Mouse (Mus musculus): ENCODE results near the gene Hspb3. TPM values are rescaled to one million over a fixed set of nuclear protein-coding genes. Genes with fewer than 3 reads are reported as not detected.
A peak's percentile ranks its signal among the peaks of the same experiment; 100 is the strongest.

Gene Hspb3
- polyA plus RNA-seq, 1 experiment = not detected

- no peak overlapping the region for H3K27ac ChIP-seq (ENCODE audit: insufficient read depth, low read depth, low read length)
- H3K4me1 ChIP-seq (ENCODE audit: control insufficient read depth, insufficient read depth, low read length) = peaks cover 7% of the 10 kb centered on the region
- TF ChIP-seq CTCF (IDR thresholded peaks at IDR 0.05; ENCODE audit: insufficient read depth, low read depth, low read length) (no peak), POLR2A (IDR thresholded peaks at IDR 0.05; ENCODE audit: insufficient read depth, low read depth, low read length) (no peak)
- WGBS = 58% methylated on average over 11 of the region's 11 CpGs
- H3K4me3 ChIP-seq (ENCODE audit: insufficient read depth, low read depth, low read length) = no peak overlapping the region
Observed at GRCm38 (mm10) chr13:113622122-113622864, 41.2 kb downstream of the Hspb3 start.

- Histone ChIP-seq H3K27ac (ENCODE audit: insufficient read depth, low read depth, low read length) (no peak overlapping the region), H3K4me1 (ENCODE audit: control insufficient read depth, insufficient read depth, low read length) (peaks cover 25% of the 10 kb centered on the region), H3K4me3 (ENCODE audit: insufficient read depth, low read depth, low read length) (no peak overlapping the region)
- TF ChIP-seq CTCF (IDR thresholded peaks at IDR 0.05; ENCODE audit: insufficient read depth, low read depth, low read length) = no peak
- no peak for TF ChIP-seq POLR2A (IDR thresholded peaks at IDR 0.05; ENCODE audit: insufficient read depth, low read depth, low read length)
- 77% methylated on average over 9 of the region's 9 CpGs for WGBS
Observed at GRCm38 (mm10) chr13:113619003-113619402, 44.5 kb downstream of the Hspb3 start.

GRCm38 (mm10) chr13:113617891-113618823 is 45.3 kb downstream of the Hspb3 start, which contains the start of gene Snx18:
Gene Snx18, minus strand, starts transcription at chr13:113618564.
- H3K4me1 ChIP-seq (ENCODE audit: control insufficient read depth, insufficient read depth, low read length) = peaks cover 30% of the 10 kb centered on the region
- TF ChIP-seq POLR2A (IDR thresholded peaks at IDR 0.05; ENCODE audit: insufficient read depth, low read depth, low read length) = peak; percentile 86
- TF ChIP-seq CTCF (IDR thresholded peaks at IDR 0.05; ENCODE audit: insufficient read depth, low read depth, low read length) = peak; percentile 99
- under 1% methylated on average over 118 of the region's 119 CpGs for WGBS
- H3K4me3 ChIP-seq (ENCODE audit: insufficient read depth, low read depth, low read length) = peak within 1 kb of the TSS; percentile 74
- H3K27ac ChIP-seq (ENCODE audit: insufficient read depth, low read depth, low read length) = peak within 1 kb of the TSS; percentile 56

- 8% methylated on average over 49 of the region's 49 CpGs for WGBS
- peak overlapping the region; percentile 74 for H3K4me3 ChIP-seq (ENCODE audit: insufficient read depth, low read depth, low read length)
- peak overlapping the region; percentile 56 for H3K27ac ChIP-seq (ENCODE audit: insufficient read depth, low read depth, low read length)
- TF ChIP-seq POLR2A (IDR thresholded peaks at IDR 0.05; ENCODE audit: insufficient read depth, low read depth, low read length) = no peak
- TF ChIP-seq CTCF (IDR thresholded peaks at IDR 0.05; ENCODE audit: insufficient read depth, low read depth, low read length) = no peak
- H3K4me1 ChIP-seq (ENCODE audit: control insufficient read depth, insufficient read depth, low read length) = peaks cover 37% of the 10 kb centered on the region
Observed at GRCm38 (mm10) chr13:113617338-113617890, 46.1 kb downstream of the Hspb3 start.

GRCm38 (mm10) chr13:113616751-113617337 is 46.6 kb downstream of the Hspb3 start:
- Histone ChIP-seq H3K4me3 (ENCODE audit: insufficient read depth, low read depth, low read length) (peak overlapping the region; percentile 74), H3K27ac (ENCODE audit: insufficient read depth, low read depth, low read length) (peak overlapping the region; percentile 56), H3K4me1 (ENCODE audit: control insufficient read depth, insufficient read depth, low read length) (peaks cover 39% of the 10 kb centered on the region)
- WGBS = 58% methylated on average over 24 of the region's 24 CpGs
- TF ChIP-seq CTCF (IDR thresholded peaks at IDR 0.05; ENCODE audit: insufficient read depth, low read depth, low read length) = no peak
- TF ChIP-seq POLR2A (IDR thresholded peaks at IDR 0.05; ENCODE audit: insufficient read depth, low read depth, low read length) = no peak

- H3K4me3 ChIP-seq (ENCODE audit: insufficient read depth, low read depth, low read length) = peak overlapping the region; percentile 74
- H3K4me1 ChIP-seq (ENCODE audit: control insufficient read depth, insufficient read depth, low read length) = peaks cover 44% of the 10 kb centered on the region
- 13% methylated on average over 8 of the region's 8 CpGs for WGBS
- TF ChIP-seq POLR2A (IDR thresholded peaks at IDR 0.05; ENCODE audit: insufficient read depth, low read depth, low read length) (no peak), CTCF (IDR thresholded peaks at IDR 0.05; ENCODE audit: insufficient read depth, low read depth, low read length) (no peak)
- peak overlapping the region; percentile 56 for H3K27ac ChIP-seq (ENCODE audit: insufficient read depth, low read depth, low read length)
Observed at GRCm38 (mm10) chr13:113615971-113616671, 47.4 kb downstream of the Hspb3 start.

GRCm38 (mm10) chr13:113615546-113615941 is 47.9 kb downstream of the Hspb3 start:
- Histone ChIP-seq H3K4me1 (ENCODE audit: control insufficient read depth, insufficient read depth, low read length) (peaks cover 47% of the 10 kb centered on the region), H3K27ac (ENCODE audit: insufficient read depth, low read depth, low read length) (peak overlapping the region; percentile 56)
- WGBS = 5% methylated on average over 10 of the region's 10 CpGs

More at GRCm38 (mm10) chr13:113615546-113615941, 47.9 kb downstream of the Hspb3 start:
- peak overlapping the region; percentile 74 for H3K4me3 ChIP-seq (ENCODE audit: insufficient read depth, low read depth, low read length)
- TF ChIP-seq CTCF (IDR thresholded peaks at IDR 0.05; ENCODE audit: insufficient read depth, low read depth, low read length) (no peak), POLR2A (IDR thresholded peaks at IDR 0.05; ENCODE audit: insufficient read depth, low read depth, low read length) (no peak)

All from olfactory bulb, adult 2 months (tissue).